9 mouse cellular contexts compared by ENCODE assay signal in genomic region chr2:143217760-143218358, GRCm38 (mm10).
DNase-seq lines count a peak whose midpoint lies in the region; ATAC-seq and TF ChIP-seq lines count a peak whose summit lies in the region.
"Had no signal": no experiment of that assay in that cellular context is flagged by ENCODE, and none has a peak within 500 bp of the region (broad histone marks: within the 10 kb centered on the region; RNA-seq: fewer than 3 reads in every experiment).

No protein-coding gene starts in this region.

- no peaks in the 10 kb centered on the region for H3K27me3 ChIP-seq in hindbrain, embryonic 15.5 days
- no peaks in the 10 kb centered on the region for H3K27me3 ChIP-seq in hindbrain, embryonic 11.5 days (ENCODE audit: control insufficient read depth, insufficient read depth, low read length)

- no peak overlapping the region for H3K9ac ChIP-seq in hindbrain, embryonic 15.5 days
- H3K9ac ChIP-seq in hindbrain, embryonic 11.5 days (ENCODE audit: low read depth, low read length), result no peak overlapping the region

- no peak overlapping the region for H3K4me3 ChIP-seq in hindbrain, embryonic 15.5 days
- no peak overlapping the region for H3K4me3 ChIP-seq in hindbrain, embryonic 11.5 days (ENCODE audit: low read depth, low read length)
- H3K4me3 ChIP-seq in layer of hippocampus, adult 2 months, result no peak overlapping the region

- no peak overlapping the region for H3K27ac ChIP-seq in hindbrain, embryonic 15.5 days (replicated peaks)
- H3K27ac ChIP-seq in hindbrain, embryonic 11.5 days (ENCODE audit: low read depth, low read length), result no peak overlapping the region
- H3K27ac ChIP-seq in layer of hippocampus, adult 2 months, result peak overlapping the region; percentile 87

- TF ChIP-seq CTCF in layer of hippocampus, adult 2 months (conservative IDR thresholded peaks at IDR 0.05), result 0 out of 2 replicates have a peak, but pooled peaks have one; percentile 7

- ATAC-seq in hindbrain, embryonic 15.5 days (ENCODE audit: low FRiP score, low read depth), result peak; percentile 81
- no peak for ATAC-seq in hindbrain, embryonic 11.5 days (ENCODE audit: low FRiP score)

- no peaks in the 10 kb centered on the region for H3K9me3 ChIP-seq in hindbrain, embryonic 15.5 days
- no peaks in the 10 kb centered on the region for H3K9me3 ChIP-seq in hindbrain, embryonic 11.5 days (ENCODE audit: control insufficient read depth, low read length)

- no peaks in the 10 kb centered on the region for H3K36me3 ChIP-seq in hindbrain, embryonic 15.5 days
- no peaks in the 10 kb centered on the region for H3K36me3 ChIP-seq in hindbrain, embryonic 11.5 days (ENCODE audit: control insufficient read depth, insufficient read depth, low read length)

- DNase-seq in hindbrain, embryonic 11.5 days (ENCODE audit: low spot score), result no peak
- peak; percentile 93 for DNase-seq in cerebellum, adult 8-10 months
- DNase-seq in layer of hippocampus, adult 2 months (ENCODE audit: low spot score in 2 of 2), result peak; percentile 87 to 92
- peak; percentile 81 to 90 for DNase-seq in right cerebral cortex, postnatal 10 days (ENCODE audit: low spot score in 2 of 2)
- DNase-seq in T-cell, adult 2 months (ENCODE audit: low spot score), result no peak
- no peak for DNase-seq in lung, postnatal 10 days
- DNase-seq in urinary bladder, postnatal 36 days (ENCODE audit: low spot score in 2 of 2), result no peak

- H3K4me2 ChIP-seq in hindbrain, embryonic 15.5 days, result no peak overlapping the region
- no peak overlapping the region for H3K4me2 ChIP-seq in hindbrain, embryonic 11.5 days (replicated peaks; ENCODE audit: low read depth, low read length)
- H3K4me2 ChIP-seq: midbrain, embryonic 11.5 days had no signal

- no peaks in the 10 kb centered on the region for H3K4me1 ChIP-seq in hindbrain, embryonic 15.5 days (replicated peaks)
- H3K4me1 ChIP-seq in hindbrain, embryonic 11.5 days (replicated peaks; ENCODE audit: control insufficient read depth, insufficient read depth, low read length), result no peaks in the 10 kb centered on the region

- 53% methylated on average over 5 of the region's 5 CpGs for WGBS in hindbrain, embryonic 15.5 days
- 78% methylated on average over 5 of the region's 5 CpGs for WGBS in hindbrain, embryonic 11.5 days

Comparison
In these comparisons a context has a peak if more than half of its experiments do, and no peak if none do; other contexts are left out.
1. DNase-seq: peak in cerebellum, adult 8-10 months (single experiment), layer of hippocampus, adult 2 months (2 of 2) and right cerebral cortex, postnatal 10 days (2 of 2); none in hindbrain, embryonic 11.5 days (single experiment), T-cell, adult 2 months (single experiment), lung, postnatal 10 days (single experiment) and urinary bladder, postnatal 36 days (0 of 2).